Mouse (Mus musculus) forebrain, embryonic 16.5 days (tissue): ENCODE data around the gene Fam135a. TPM values are rescaled to one million over a fixed set of nuclear protein-coding genes. Genes with fewer than 3 reads are reported as not detected.

Experiments used
- ATAC-seq: fragments of 200-750 bp; cut with Nextera tagmentation; 2 replicates; pipeline ENCODE4 v1.8.0; 2017; ENCODE audit warnings: mild to moderate bottlenecking, moderate library complexity
- H3K27ac ChIP-seq: fragments of 300-500 bp; sonication (generic); 2 replicates; pipeline ENCODE4 v1.5.1; 2014; ENCODE audit warnings: low read length, control low read depth
- H3K27me3 ChIP-seq: fragments of 300-500 bp; sonication (generic); replicated peaks from 2 replicates; pipeline ENCODE4 v1.6.1; 2014; ENCODE audit warnings: low read length; ENCODE audit not compliant: control insufficient read depth, insufficient read depth
- H3K36me3 ChIP-seq: fragments of 300-500 bp; sonication (generic); 2 replicates; pipeline ENCODE4 v1.6.1; 2014; ENCODE audit not compliant: control insufficient read depth, insufficient read depth
- H3K4me1 ChIP-seq: fragments of 300-500 bp; sonication (generic); replicated peaks from 2 replicates; pipeline ENCODE4 v1.6.1; 2014; ENCODE audit warnings: low read length; ENCODE audit not compliant: control insufficient read depth, insufficient read depth
- H3K4me2 ChIP-seq: fragments of 300-500 bp; sonication (generic); 2 replicates; pipeline ENCODE4 v1.6.1; 2014; ENCODE audit warnings: mild to moderate bottlenecking, low read length, control low read depth
- H3K4me3 ChIP-seq: fragments of 300-500 bp; sonication (generic); replicated peaks from 2 replicates; pipeline ENCODE4 v1.5.1; 2014; ENCODE audit warnings: mild to moderate bottlenecking, low read length, control low read depth
- H3K9ac ChIP-seq: fragments of 300-500 bp; sonication (generic); replicated peaks from 2 replicates; pipeline ENCODE4 v1.6.1; 2014; ENCODE audit warnings: low read depth, low read length, control low read depth
- H3K9me3 ChIP-seq: fragments of 300-500 bp; sonication (generic); 2 replicates; pipeline ENCODE4 v1.6.1; 2016; ENCODE audit warnings: low read length; ENCODE audit not compliant: control insufficient read depth
- WGBS: fragments of 180-500 bp; shearing (Covaris S2); extraction: QIAGEN DNeasy Blood & Tissue Kit; methylation state at CpG from one replicate; pipeline ENCODE4 v1.1.7; 2014; 5-methylcytosine and 5-hydroxymethylcytosine counted together
- polyA plus RNA-seq: library from polyadenylated mRNA; unstranded; fragments of >200 nt; fragmentation: Nextera tagmentation; extraction: Ambion mirVana; gene quantifications from 2 replicates; pipeline ENCODE4 v1.2.1, GENCODE M21; 2015

The Fam135a gene
- 34.3 TPM in 2 replicates for polyA plus RNA-seq

- H3K36me3 ChIP-seq: no peaks in the 10 kb centered on the region
- under 1% methylated on average over 86 of the region's 88 CpGs for WGBS
These were observed at the start of gene Fam135a for GRCm38 (mm10) chr1:24099926-24100869. Gene Fam135a, minus strand, starts transcription at chr1:24100341.

GRCm38 (mm10) chr1:24143504-24143903 lies 43.4 kb upstream of the Fam135a start:
- Histone ChIP-seq H3K4me1 (0 out of 2 replicates have a peak, but pooled peaks cover 2% of the 10 kb centered on the region), H3K27me3 (no peaks in the 10 kb centered on the region), H3K36me3 (no peaks in the 10 kb centered on the region), H3K4me2 (no peak overlapping the region), H3K9ac (no peak overlapping the region), H3K4me3 (no peak overlapping the region), H3K9me3 (no peaks in the 10 kb centered on the region), H3K27ac (no peak overlapping the region)
- 72% methylated on average over 8 of the region's 8 CpGs for WGBS
- ATAC-seq: 0 out of 2 replicates have a peak, but pooled peaks have one; percentile 28

More at GRCm38 (mm10) chr1:24099926-24100869, at the start of gene Fam135a:
- H3K27ac ChIP-seq: peak within 1 kb of the TSS; percentile 53
- H3K27me3 ChIP-seq: no peaks in the 10 kb centered on the region
- H3K9me3 ChIP-seq: no peaks in the 10 kb centered on the region
- peaks cover 11% of the 10 kb centered on the region for H3K4me1 ChIP-seq
- H3K4me2 ChIP-seq: peak within 1 kb of the TSS; percentile 77
- peak; percentile 91 for ATAC-seq
- peak within 1 kb of the TSS; percentile 82 for H3K9ac ChIP-seq
- H3K4me3 ChIP-seq: peak within 1 kb of the TSS; percentile 79

GRCm38 (mm10) chr1:24140555-24140954 lies 40.4 kb upstream of the Fam135a start:
- 61% methylated on average over 6 of the region's 6 CpGs for WGBS

GRCm38 (mm10) chr1:24137133-24137532 lies 37.0 kb upstream of the Fam135a start:
- 9% methylated on average over 3 of the region's 3 CpGs for WGBS
- Histone ChIP-seq H3K27ac (no peak overlapping the region), H3K9ac (no peak overlapping the region), H3K4me2 (no peak overlapping the region), H3K27me3 (no peaks in the 10 kb centered on the region), H3K9me3 (no peaks in the 10 kb centered on the region), H3K4me3 (no peak overlapping the region), H3K36me3 (no peaks in the 10 kb centered on the region), H3K4me1 (0 out of 2 replicates have a peak, but pooled peaks cover 2% of the 10 kb centered on the region)
- peak; percentile 33; the same call in 1 of the 2 replicates for ATAC-seq

More at GRCm38 (mm10) chr1:24140555-24140954, 40.4 kb upstream of the Fam135a start:
- no peaks in the 10 kb centered on the region for H3K27me3 ChIP-seq
- no peak overlapping the region for H3K27ac ChIP-seq
- H3K36me3 ChIP-seq: no peaks in the 10 kb centered on the region
- 0 out of 2 replicates have a peak, but pooled peaks cover 2% of the 10 kb centered on the region for H3K4me1 ChIP-seq
- no peaks in the 10 kb centered on the region for H3K9me3 ChIP-seq
- ATAC-seq: no peak
- H3K9ac ChIP-seq: no peak overlapping the region
- no peak overlapping the region for H3K4me2 ChIP-seq
- no peak overlapping the region for H3K4me3 ChIP-seq

GRCm38 (mm10) chr1:24134792-24135191 lies 34.7 kb upstream of the Fam135a start:
- 0% methylated on average over 1 of the region's 1 CpGs for WGBS
- no peak overlapping the region for H3K4me2 ChIP-seq
- H3K27me3 ChIP-seq: no peaks in the 10 kb centered on the region
- H3K9ac ChIP-seq: no peak overlapping the region
- peak; percentile 83 for ATAC-seq
- H3K36me3 ChIP-seq: no peaks in the 10 kb centered on the region
- H3K4me3 ChIP-seq: no peak overlapping the region
- H3K4me1 ChIP-seq: 0 out of 2 replicates have a peak, but pooled peaks cover 2% of the 10 kb centered on the region
- no peaks in the 10 kb centered on the region for H3K9me3 ChIP-seq
- no peak overlapping the region for H3K27ac ChIP-seq

- Histone ChIP-seq H3K9me3 (no peaks in the 10 kb centered on the region), H3K4me2 (peak overlapping the region; percentile 18), H3K4me3 (no peak overlapping the region), H3K9ac (no peak overlapping the region), H3K27me3 (no peaks in the 10 kb centered on the region), H3K27ac (no peak overlapping the region), H3K36me3 (no peaks in the 10 kb centered on the region), H3K4me1 (no peaks in the 10 kb centered on the region)
- WGBS: 43% methylated on average over 19 of the region's 19 CpGs
- peak; percentile 37; the same call in 1 of the 2 replicates for ATAC-seq
These were observed 33.7 kb upstream of the Fam135a start for GRCm38 (mm10) chr1:24133853-24134252.

- no peaks in the 10 kb centered on the region for H3K4me1 ChIP-seq
- 31% methylated on average over 6 of the region's 6 CpGs for WGBS
These were observed 27.7 kb upstream of the Fam135a start for GRCm38 (mm10) chr1:24127866-24128265.

GRCm38 (mm10) chr1:24124610-24125009 lies 24.5 kb upstream of the Fam135a start:
- no peak overlapping the region for H3K9ac ChIP-seq
- H3K9me3 ChIP-seq: no peaks in the 10 kb centered on the region
- no peak overlapping the region for H3K4me2 ChIP-seq
- WGBS: 73% methylated on average over 3 of the region's 3 CpGs
- H3K4me1 ChIP-seq: no peaks in the 10 kb centered on the region
- H3K27me3 ChIP-seq: no peaks in the 10 kb centered on the region
- no peaks in the 10 kb centered on the region for H3K36me3 ChIP-seq
- no peak for ATAC-seq
- no peak overlapping the region for H3K27ac ChIP-seq
- no peak overlapping the region for H3K4me3 ChIP-seq

More at GRCm38 (mm10) chr1:24127866-24128265, 27.7 kb upstream of the Fam135a start:
- H3K4me2 ChIP-seq: no peak overlapping the region
- no peak for ATAC-seq
- H3K9ac ChIP-seq: no peak overlapping the region
- no peaks in the 10 kb centered on the region for H3K36me3 ChIP-seq
- no peak overlapping the region for H3K27ac ChIP-seq
- no peak overlapping the region for H3K4me3 ChIP-seq
- H3K9me3 ChIP-seq: no peaks in the 10 kb centered on the region
- H3K27me3 ChIP-seq: no peaks in the 10 kb centered on the region

GRCm38 (mm10) chr1:24122582-24122981 lies 22.4 kb upstream of the Fam135a start:
- Histone ChIP-seq H3K27me3 (no peaks in the 10 kb centered on the region), H3K9ac (no peak overlapping the region), H3K9me3 (no peaks in the 10 kb centered on the region), H3K4me1 (no peaks in the 10 kb centered on the region), H3K4me2 (no peak overlapping the region), H3K36me3 (no peaks in the 10 kb centered on the region), H3K27ac (no peak overlapping the region), H3K4me3 (no peak overlapping the region)
- WGBS: 65% methylated on average over 1 of the region's 1 CpGs
- peak; percentile 78 for ATAC-seq
